Mouse (Mus musculus): ENCODE data around the gene Vmn1r152. TPM values are rescaled to one million over a fixed set of nuclear protein-coding genes. Genes with fewer than 3 reads are reported as not detected.
"Not testable (repeated sequence)": the region's sequence is repeated elsewhere in the genome, so short reads cannot be mapped to it uniquely, and the experiment has no call there.

The Vmn1r152 gene
- not detected in 2 replicates for polyA plus RNA-seq (2014; fragmentation: Nextera tagmentation; extraction: Ambion mirVana)

DNA sequence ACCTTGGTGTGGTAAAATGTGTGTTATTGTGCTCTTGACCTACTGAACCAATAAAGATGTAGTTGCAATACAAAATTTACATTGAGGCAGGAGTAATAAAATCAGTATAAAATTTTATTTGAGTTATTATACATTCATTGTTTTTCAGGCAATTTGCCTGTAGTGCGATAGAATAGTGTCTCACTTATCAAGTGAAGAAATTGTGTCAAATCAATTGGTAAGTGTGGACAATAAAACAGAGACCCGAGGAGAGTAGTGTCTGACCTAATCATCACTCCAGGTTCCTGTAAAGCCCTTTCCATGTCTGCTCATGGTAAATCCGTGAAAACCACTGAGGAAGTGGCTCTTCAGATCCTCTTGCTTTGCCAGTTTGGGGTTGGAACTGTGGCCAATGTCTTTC, at the start of gene Vmn1r152:
Gene Vmn1r152 (plus strand): TSS at position 301 of the 400 bp plus-strand sequence.
- not testable (repeated sequence) for H3K4me3 ChIP-seq (ENCODE audit: low read depth, low read length); H3K27me3 ChIP-seq (ENCODE audit: control insufficient read depth, insufficient read depth, low read length); H3K9me3 ChIP-seq (ENCODE audit: control insufficient read depth, low read length); H3K36me3 ChIP-seq (ENCODE audit: control insufficient read depth, insufficient read depth, low read length); H3K4me2 ChIP-seq (ENCODE audit: low read depth, severe bottlenecking); H3K9ac ChIP-seq (ENCODE audit: low read length); DNase-seq (ENCODE audit: low spot score); H3K27ac ChIP-seq (replicated peaks; ENCODE audit: low read depth, low read length); ATAC-seq (ENCODE audit: insufficient number of reproducible peaks, low FRiP score, low TSS enrichment, low read depth); H3K4me1 ChIP-seq (ENCODE audit: control insufficient read depth, insufficient read depth, low read length)
- no CpG with 5 or more reads among the region's 3 CpGs for WGBS

DNA sequence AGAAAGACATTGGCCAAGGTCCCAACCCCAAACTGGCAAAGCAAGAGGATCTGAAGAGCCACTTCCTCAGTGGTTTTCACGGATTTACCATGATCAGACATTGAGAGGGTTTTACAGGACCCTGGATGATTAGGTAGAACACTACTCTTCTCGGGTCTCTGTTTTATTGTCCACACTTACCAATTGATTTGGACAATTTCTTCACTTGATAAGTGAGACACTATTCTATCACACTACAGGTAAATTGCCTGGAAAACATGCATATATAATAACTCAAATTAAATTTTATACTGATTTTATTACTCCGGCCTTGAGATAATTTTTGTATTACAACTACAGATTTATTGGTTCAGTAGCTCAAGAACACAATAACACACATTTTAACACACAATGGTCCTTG, 23.2 kb upstream of the Vmn1r152 start, which contains the start of gene Vmn1r151:
Gene Vmn1r151 (minus strand): TSS at position 101 of the 400 bp plus-strand sequence.
- 33% methylated on average over 1 of the region's 3 CpGs for WGBS
- not testable (repeated sequence) for DNase-seq (ENCODE audit: low spot score); H3K9ac ChIP-seq (ENCODE audit: low read length); H3K4me3 ChIP-seq (ENCODE audit: low read depth, low read length); H3K27ac ChIP-seq (replicated peaks; ENCODE audit: low read depth, low read length); ATAC-seq (ENCODE audit: insufficient number of reproducible peaks, low FRiP score, low TSS enrichment, low read depth); H3K9me3 ChIP-seq (ENCODE audit: control insufficient read depth, low read length); H3K4me1 ChIP-seq (ENCODE audit: control insufficient read depth, insufficient read depth, low read length); H3K27me3 ChIP-seq (ENCODE audit: control insufficient read depth, insufficient read depth, low read length); H3K36me3 ChIP-seq (ENCODE audit: control insufficient read depth, insufficient read depth, low read length); H3K4me2 ChIP-seq (ENCODE audit: low read depth, severe bottlenecking)

DNA sequence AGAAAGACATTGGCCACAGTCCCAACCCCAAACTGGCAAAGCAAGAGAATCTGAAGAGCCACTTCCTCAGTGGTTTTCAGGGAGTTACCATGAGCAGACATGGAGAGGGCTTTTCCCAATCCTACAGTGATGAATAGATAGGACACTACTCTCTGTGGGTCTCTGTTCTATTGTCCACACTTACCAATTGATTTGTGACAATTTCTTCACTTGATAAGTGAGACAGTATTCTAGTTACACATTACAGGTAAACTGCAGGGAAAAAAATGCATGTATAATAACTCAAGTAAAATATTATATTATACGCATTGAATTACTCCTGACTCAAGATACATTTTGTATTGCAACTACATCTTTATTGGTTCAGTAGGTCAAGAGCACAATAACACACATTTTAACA, 12.0 kb downstream of the Vmn1r152 start, which contains the start of gene Gm8677:
Gene Gm8677 (minus strand): TSS at position 101 of the 400 bp plus-strand sequence.
- H3K27me3 ChIP-seq (ENCODE audit: control insufficient read depth, insufficient read depth, low read length); H3K4me3 ChIP-seq (ENCODE audit: low read depth, low read length); H3K9me3 ChIP-seq (ENCODE audit: control insufficient read depth, low read length); H3K36me3 ChIP-seq (ENCODE audit: control insufficient read depth, insufficient read depth, low read length); H3K4me2 ChIP-seq (ENCODE audit: low read depth, severe bottlenecking); DNase-seq (ENCODE audit: low spot score); H3K27ac ChIP-seq (replicated peaks; ENCODE audit: low read depth, low read length); H3K4me1 ChIP-seq (ENCODE audit: control insufficient read depth, insufficient read depth, low read length); H3K9ac ChIP-seq (ENCODE audit: low read length); ATAC-seq (ENCODE audit: insufficient number of reproducible peaks, low FRiP score, low TSS enrichment, low read depth): not testable (repeated sequence)
- WGBS: no CpG with 5 or more reads among the region's 1 CpGs

DNA sequence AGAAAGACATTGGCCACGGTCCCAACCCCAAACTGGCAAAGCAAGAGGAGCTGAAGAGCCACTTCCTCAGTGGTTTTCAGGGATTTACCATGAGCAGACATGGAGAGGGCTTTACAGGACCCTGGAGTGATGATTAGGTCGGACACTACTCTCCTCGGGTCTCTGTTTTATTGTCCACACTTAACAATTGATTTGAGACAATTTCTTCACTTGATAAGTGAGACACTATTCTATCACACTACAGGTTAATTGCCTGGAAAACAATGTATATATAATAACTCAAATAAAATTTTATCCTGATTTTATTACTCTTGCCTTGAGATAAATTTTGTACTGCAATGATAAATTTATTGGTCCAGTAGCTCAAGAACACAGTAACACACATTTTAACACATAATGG, 42.5 kb downstream of the Vmn1r152 start, which contains the start of gene Gm4201:
Gene Gm4201 (minus strand): TSS at position 101 of the 400 bp plus-strand sequence.
- not testable (repeated sequence) for DNase-seq (ENCODE audit: low spot score); H3K9ac ChIP-seq (ENCODE audit: low read length); H3K4me1 ChIP-seq (ENCODE audit: control insufficient read depth, insufficient read depth, low read length); H3K27ac ChIP-seq (replicated peaks; ENCODE audit: low read depth, low read length); H3K4me3 ChIP-seq (ENCODE audit: low read depth, low read length); ATAC-seq (ENCODE audit: insufficient number of reproducible peaks, low FRiP score, low TSS enrichment, low read depth); H3K27me3 ChIP-seq (ENCODE audit: control insufficient read depth, insufficient read depth, low read length); H3K36me3 ChIP-seq (ENCODE audit: control insufficient read depth, insufficient read depth, low read length); H3K9me3 ChIP-seq (ENCODE audit: control insufficient read depth, low read length); H3K4me2 ChIP-seq (ENCODE audit: low read depth, severe bottlenecking)
- no CpG with 5 or more reads among the region's 3 CpGs for WGBS

Other genes starting within 250 kb of the Vmn1r152 start
- gene Gm4187, start 193.2 kb upstream of the Vmn1r152 start, polyA plus RNA-seq (2014; fragmentation: Nextera tagmentation; extraction: Ambion mirVana): not detected in 2 replicates
- not detected in 2 replicates for gene Gm8660, start 151.9 kb upstream of the Vmn1r152 start, polyA plus RNA-seq (2014; fragmentation: Nextera tagmentation; extraction: Ambion mirVana)
- not detected in 2 replicates for gene Vmn1r148, start 109.4 kb upstream of the Vmn1r152 start, polyA plus RNA-seq (2014; fragmentation: Nextera tagmentation; extraction: Ambion mirVana)
- not detected in 2 replicates for gene Vmn1r149, start 84.7 kb upstream of the Vmn1r152 start, polyA plus RNA-seq (2014; fragmentation: Nextera tagmentation; extraction: Ambion mirVana)
- not detected in 2 replicates for gene Gm10665, start 58.9 kb upstream of the Vmn1r152 start, polyA plus RNA-seq (2014; fragmentation: Nextera tagmentation; extraction: Ambion mirVana)
- not detected in 2 replicates for gene Vmn1r151, start 23.3 kb upstream of the Vmn1r152 start, polyA plus RNA-seq (2014; fragmentation: Nextera tagmentation; extraction: Ambion mirVana)
- not detected in 2 replicates for gene Gm8677, start 11.9 kb downstream of the Vmn1r152 start, polyA plus RNA-seq (2014; fragmentation: Nextera tagmentation; extraction: Ambion mirVana)
- gene Gm4201, start 42.4 kb downstream of the Vmn1r152 start, polyA plus RNA-seq (2014; fragmentation: Nextera tagmentation; extraction: Ambion mirVana): not detected in 2 replicates
- gene Gm4565, start 65.2 kb downstream of the Vmn1r152 start, polyA plus RNA-seq (2014; fragmentation: Nextera tagmentation; extraction: Ambion mirVana): not detected in 2 replicates
- gene Vmn1r155, start 135.1 kb downstream of the Vmn1r152 start, polyA plus RNA-seq (2014; fragmentation: Nextera tagmentation; extraction: Ambion mirVana): not detected in 2 replicates
- gene Gm8693, start 169.3 kb downstream of the Vmn1r152 start, polyA plus RNA-seq (2014; fragmentation: Nextera tagmentation; extraction: Ambion mirVana): not detected in 2 replicates
- not detected in 2 replicates for gene Gm4567, start 196.7 kb downstream of the Vmn1r152 start, polyA plus RNA-seq (2014; fragmentation: Nextera tagmentation; extraction: Ambion mirVana)
- gene Vmn1r157, start 238.7 kb downstream of the Vmn1r152 start, polyA plus RNA-seq (2014; fragmentation: Nextera tagmentation; extraction: Ambion mirVana): not detected in 2 replicates

All from limb, embryonic 11.5 days (tissue).